Mouse (Mus musculus) gastrocnemius, adult 18-20 months (tissue): ENCODE measurements around the gene Sycp2l. TPM values are rescaled to one million over a fixed set of nuclear protein-coding genes. Genes with fewer than 3 reads are reported as not detected.

Experiments used
- DNase-seq: peaks from one replicate; pipeline ENCODE4 v3.0.0; 2021; ENCODE audit warnings: low spot score
- long read RNA-seq, 2 experiments: library from polyadenylated mRNA; stranded (forward); transcript quantifications; one replicate each; pipeline ENCODE4 v2.0.0; 2021
- total RNA-seq, 2 experiments: library from RNA; stranded (reverse); gene quantifications; 2 replicates each; pipeline ENCODE4 v1.2.3; 2021

Sycp2l gene
- total RNA-seq: not detected
- long read RNA-seq, experiment 1: 0 reads
- long read RNA-seq, experiment 2: 0 reads

GRCm38 (mm10) chr13:41113940-41114339 lies at the start of gene Sycp2l:
Sycp2l (plus strand) TSS chr13:41114307.
- no peak for DNase-seq

- no peak for DNase-seq
These were observed 46.5 kb upstream of the Sycp2l start for GRCm38 (mm10) chr13:41067618-41068017.

GRCm38 (mm10) chr13:41071617-41072016 lies 42.5 kb upstream of the Sycp2l start:
- no peak for DNase-seq

GRCm38 (mm10) chr13:41073819-41074218 lies 40.3 kb upstream of the Sycp2l start:
- no peak for DNase-seq

- DNase-seq: no peak
These were observed 36.2 kb upstream of the Sycp2l start for GRCm38 (mm10) chr13:41077921-41078320.

- DNase-seq: no peak
These were observed 35.3 kb upstream of the Sycp2l start for GRCm38 (mm10) chr13:41078690-41079420.

GRCm38 (mm10) chr13:41079421-41079780 lies 34.7 kb upstream of the Sycp2l start, which contains the start of gene Mak:
Mak (minus strand) TSS chr13:41079706.
- DNase-seq: peak; percentile 11

GRCm38 (mm10) chr13:41079859-41080258 lies 34.2 kb upstream of the Sycp2l start:
- no peak for DNase-seq

- no peak for DNase-seq
These were observed 33.4 kb upstream of the Sycp2l start for GRCm38 (mm10) chr13:41080700-41081099.

GRCm38 (mm10) chr13:41084521-41084920 lies 29.6 kb upstream of the Sycp2l start:
- no peak for DNase-seq

- DNase-seq: no peak
These were observed 29.0 kb upstream of the Sycp2l start for GRCm38 (mm10) chr13:41085140-41085539.

GRCm38 (mm10) chr13:41088746-41089145 lies 25.4 kb upstream of the Sycp2l start:
- no peak for DNase-seq

- no peak for DNase-seq
These were observed 22.8 kb upstream of the Sycp2l start for GRCm38 (mm10) chr13:41091271-41091670.

GRCm38 (mm10) chr13:41094160-41094559 lies 19.9 kb upstream of the Sycp2l start:
- no peak for DNase-seq

- DNase-seq: no peak
These were observed 16.6 kb upstream of the Sycp2l start for GRCm38 (mm10) chr13:41097324-41098058.

GRCm38 (mm10) chr13:41098325-41098724 lies 15.8 kb upstream of the Sycp2l start:
- no peak for DNase-seq

GRCm38 (mm10) chr13:41100031-41100430 lies 14.1 kb upstream of the Sycp2l start:
- no peak for DNase-seq

GRCm38 (mm10) chr13:41103841-41104525 lies 10.1 kb upstream of the Sycp2l start:
- no peak for DNase-seq

- DNase-seq: no peak
These were observed 8.6 kb upstream of the Sycp2l start for GRCm38 (mm10) chr13:41105541-41105940.

- DNase-seq: no peak
These were observed 3.2 kb upstream of the Sycp2l start, which contains the start of gene Gcm2 for GRCm38 (mm10) chr13:41110935-41111334. Gcm2 (minus strand) TSS chr13:41111035.

GRCm38 (mm10) chr13:41119152-41119945 lies 5.2 kb downstream of the Sycp2l start:
- DNase-seq: no peak
